Mouse (Mus musculus) E14TG2a.4 (cell line): ENCODE results near the gene Gm11037.

Experiments
- CTCF ChIP-seq: conservative IDR thresholded peaks from 2 replicates; pipeline ENCODE4 v1.5.1; 2014; ENCODE audit warnings: low read length
- NANOG ChIP-seq: IDR thresholded peaks from 2 replicates; pipeline ENCODE4 v1.6.1; 2014; ENCODE audit warnings: borderline replicate concordance, low read length, mixed read lengths
- POU5F1 ChIP-seq: IDR thresholded peaks from 2 replicates; pipeline ENCODE4 v1.6.1; 2014; ENCODE audit warnings: low read length, borderline replicate concordance

GRCm38 (mm10) chr2:131135521-131136139 is 2.3 kb downstream of the Gm11037 start:
- TF ChIP-seq CTCF (no peak), POU5F1 (no peak), NANOG (no peak)
